Mouse (Mus musculus): ENCODE data around the gene Glb1. TPM values are rescaled to one million over a fixed set of nuclear protein-coding genes. Genes with fewer than 3 reads are reported as not detected.
"Not testable (repeated sequence)": the region's sequence is repeated elsewhere in the genome, so short reads cannot be mapped to it uniquely, and the experiment has no call there.

Glb1 gene
- polyA plus RNA-seq, 1 experiment, result 119 TPM

DNA sequence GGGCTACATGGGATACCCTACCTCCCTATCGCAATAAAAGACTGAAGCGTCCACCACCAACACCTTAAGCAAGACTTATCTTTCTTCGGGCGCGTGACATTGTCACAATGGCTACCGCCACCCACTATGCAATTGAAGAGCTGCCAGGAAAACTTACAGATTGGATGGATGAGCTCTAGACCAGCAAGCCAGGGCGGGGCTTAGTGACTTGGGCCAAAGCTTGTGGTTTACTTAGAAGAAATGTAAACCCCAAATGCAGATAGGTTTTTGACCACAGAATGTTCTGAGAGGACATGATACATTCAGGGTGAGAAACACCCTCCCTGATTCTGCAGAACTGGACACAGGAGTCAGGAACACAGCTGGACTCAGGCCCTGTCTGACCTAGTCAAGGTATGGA is 100.2 kb downstream of the Glb1 start:
- DNase-seq (ENCODE audit: low read depth), result no peak

DNA sequence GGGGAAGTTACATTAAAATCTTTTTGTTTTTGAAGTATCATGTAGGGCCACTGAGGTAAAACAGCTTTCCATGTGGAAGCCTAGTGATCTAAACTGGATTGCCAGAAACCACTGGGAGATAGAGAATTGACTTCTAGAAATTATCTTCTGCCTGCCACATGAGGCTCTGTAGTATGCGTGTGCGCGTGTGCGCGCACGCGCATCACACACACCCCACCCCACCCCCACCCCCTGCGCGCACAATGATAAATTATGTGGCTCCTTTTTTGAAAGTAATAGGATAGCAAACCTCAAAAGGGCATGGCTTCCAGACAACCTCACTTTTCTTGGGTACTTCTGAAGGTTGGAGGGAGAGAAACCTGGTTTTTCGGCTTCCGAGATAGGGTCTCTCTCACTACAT is 101.0 kb downstream of the Glb1 start:
- no peak for DNase-seq (ENCODE audit: low read depth)

DNA sequence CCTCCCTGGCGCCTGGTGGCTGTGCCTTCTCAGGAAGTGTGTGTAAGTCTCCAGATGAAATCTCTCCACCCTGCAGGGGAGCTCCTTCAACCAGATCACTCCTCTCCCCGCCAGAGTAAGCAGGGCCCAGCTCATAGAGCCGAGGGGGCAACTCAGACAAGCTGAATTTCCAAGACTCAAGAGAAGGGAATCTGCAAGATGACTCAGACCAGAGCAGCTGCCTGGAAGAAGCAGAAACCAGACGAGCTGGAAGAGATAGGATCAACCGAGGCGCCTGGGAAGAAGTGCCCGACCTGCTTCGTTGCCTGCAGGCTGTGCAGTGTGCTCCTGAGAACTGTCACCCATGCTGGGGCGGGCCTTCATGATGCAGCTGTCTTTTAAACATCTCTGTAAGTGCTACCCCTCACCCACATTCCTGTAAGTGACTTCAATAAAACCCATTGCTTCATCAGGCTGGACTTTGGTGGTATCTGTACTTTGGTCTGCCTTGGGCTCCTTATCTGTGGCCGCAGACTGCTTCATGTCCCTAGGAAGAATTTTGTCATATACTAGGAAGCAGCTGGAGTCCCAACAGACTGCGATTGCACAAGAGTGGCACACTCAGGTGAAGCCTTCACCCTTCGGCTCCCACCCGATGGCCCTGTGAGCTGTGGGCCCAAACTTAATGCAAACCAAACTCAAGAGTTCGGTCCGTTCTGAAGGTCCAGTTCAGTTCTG is 102.0 kb downstream of the Glb1 start:
- no peak for DNase-seq (ENCODE audit: low read depth)

DNA sequence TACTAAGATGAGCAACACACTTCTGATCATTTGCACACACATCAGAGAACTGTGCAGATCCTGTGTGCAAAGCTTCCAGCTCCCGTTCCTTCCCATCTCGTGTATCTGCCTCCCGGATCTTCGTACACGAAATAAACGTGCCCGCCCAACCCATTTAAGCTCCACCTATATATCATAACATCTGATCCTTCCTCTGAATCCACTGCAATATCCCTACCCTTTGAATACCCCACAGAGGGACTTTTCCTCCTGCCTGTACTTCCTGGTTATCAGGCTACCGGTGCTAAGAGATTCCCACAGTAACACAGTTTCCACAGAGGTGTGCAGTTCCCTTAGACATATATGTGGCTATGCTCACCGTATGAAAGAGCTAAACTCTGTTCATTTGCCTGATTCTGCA is 103.9 kb downstream of the Glb1 start, which contains the start of gene Ccr4:
Gene Ccr4 (minus strand): TSS at position 101 of the 400 bp plus-strand sequence.
- DNase-seq (ENCODE audit: low read depth), result no peak

DNA sequence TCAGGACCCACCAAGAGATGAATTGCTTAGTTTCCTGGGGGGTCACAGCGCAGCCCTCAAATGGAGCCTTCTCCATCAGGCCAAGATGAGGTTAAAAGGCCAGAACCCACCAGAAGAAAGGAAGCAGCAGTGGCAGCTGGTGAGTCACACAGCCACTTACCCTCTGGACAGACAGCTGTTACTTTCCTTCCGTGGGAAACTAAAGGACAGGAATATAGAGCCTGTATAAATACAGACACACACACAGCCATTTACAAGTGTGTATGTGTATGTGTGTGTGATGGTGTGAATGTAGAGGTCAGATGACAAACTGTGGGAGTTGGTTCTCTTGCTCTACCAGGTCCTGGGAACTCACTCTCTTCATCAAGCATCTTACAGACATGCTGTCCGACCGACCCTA is 105.7 kb downstream of the Glb1 start:
- DNase-seq (ENCODE audit: low read depth), result no peak

DNA sequence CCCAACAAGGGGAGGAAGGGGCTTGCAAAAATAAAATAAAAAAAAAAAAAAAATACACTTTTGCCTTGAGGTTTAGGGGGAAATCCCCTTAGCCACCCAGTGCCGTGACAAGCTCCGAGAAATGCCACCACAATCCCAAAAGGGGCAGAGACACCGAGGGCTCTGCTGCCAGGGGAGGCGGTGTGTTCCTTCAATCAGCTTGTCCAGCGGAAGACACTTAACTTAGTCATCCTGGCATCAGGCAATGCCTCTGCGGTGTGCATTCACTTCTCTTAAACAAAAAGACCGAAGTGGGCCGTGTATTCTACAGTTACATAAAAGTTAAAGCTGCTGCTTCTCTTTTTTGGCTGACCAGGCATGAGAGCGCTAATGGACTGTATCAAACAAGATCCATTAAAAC is 106.5 kb downstream of the Glb1 start:
- DNase-seq (ENCODE audit: low read depth), result no peak

DNA sequence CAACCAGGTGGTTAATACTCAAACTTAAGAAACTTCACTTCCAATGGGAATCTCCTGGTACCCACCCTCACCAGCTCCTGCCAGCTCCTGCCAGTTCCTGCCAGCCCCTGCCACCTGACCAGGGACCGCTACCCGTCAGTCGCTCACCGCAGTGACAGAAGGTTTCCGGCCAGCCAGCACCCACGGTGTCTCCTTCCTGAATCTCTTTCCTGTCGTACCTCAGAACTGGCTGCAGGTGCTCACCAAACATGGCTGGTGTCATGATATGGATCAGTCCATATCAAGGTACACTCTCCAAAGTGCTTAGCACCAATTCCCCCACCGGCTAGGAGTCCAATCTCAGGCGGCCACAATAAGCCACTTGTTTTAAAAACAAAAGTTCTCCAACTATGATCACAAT is 108.9 kb downstream of the Glb1 start:
- no peak for DNase-seq (ENCODE audit: low read depth)

DNA sequence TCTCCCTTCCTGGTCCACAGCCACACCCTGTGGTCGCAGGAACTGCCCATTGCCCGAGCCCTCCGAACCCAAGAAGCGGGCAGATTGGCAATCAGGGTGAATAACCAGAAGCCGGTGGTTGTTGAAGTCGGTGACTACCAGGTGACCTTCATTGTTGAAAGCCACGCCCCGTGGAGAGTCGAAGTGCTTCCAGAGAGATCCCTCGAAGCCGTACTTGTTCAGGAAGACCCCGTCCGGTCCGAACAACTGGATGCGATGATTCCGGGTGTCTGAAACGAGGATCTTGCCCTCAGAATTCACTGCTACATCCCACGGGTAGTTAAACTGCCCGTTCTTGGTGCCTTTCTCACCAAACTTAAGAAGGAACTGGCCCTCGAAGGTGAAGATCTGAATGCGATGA is 112.0 kb downstream of the Glb1 start:
- no peak for DNase-seq (ENCODE audit: low read depth)

DNA sequence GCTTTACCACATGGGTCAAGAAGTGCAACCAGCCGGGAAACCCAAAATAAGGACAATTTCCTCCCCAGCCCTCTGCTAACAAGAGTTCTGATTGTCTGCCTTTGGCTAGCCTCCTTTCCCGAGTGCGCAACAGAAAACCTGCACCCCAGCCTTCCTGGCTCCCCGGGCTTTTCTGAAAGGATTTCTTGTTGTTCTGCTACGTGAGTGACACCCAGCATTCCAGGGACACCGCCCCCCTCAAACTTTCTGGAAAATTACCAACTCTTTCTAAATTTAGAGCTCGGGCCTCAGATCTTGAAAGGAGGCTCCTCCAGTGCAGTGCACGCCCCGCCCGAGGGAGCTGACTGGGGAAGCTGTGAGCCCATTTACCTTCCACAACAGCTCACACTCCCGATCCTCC is 114.5 kb downstream of the Glb1 start, which contains the start of gene C130032M10Rik:
Gene C130032M10Rik (plus strand): TSS at position 334 of the 400 bp plus-strand sequence.
- DNase-seq (ENCODE audit: low read depth), result no peak

DNA sequence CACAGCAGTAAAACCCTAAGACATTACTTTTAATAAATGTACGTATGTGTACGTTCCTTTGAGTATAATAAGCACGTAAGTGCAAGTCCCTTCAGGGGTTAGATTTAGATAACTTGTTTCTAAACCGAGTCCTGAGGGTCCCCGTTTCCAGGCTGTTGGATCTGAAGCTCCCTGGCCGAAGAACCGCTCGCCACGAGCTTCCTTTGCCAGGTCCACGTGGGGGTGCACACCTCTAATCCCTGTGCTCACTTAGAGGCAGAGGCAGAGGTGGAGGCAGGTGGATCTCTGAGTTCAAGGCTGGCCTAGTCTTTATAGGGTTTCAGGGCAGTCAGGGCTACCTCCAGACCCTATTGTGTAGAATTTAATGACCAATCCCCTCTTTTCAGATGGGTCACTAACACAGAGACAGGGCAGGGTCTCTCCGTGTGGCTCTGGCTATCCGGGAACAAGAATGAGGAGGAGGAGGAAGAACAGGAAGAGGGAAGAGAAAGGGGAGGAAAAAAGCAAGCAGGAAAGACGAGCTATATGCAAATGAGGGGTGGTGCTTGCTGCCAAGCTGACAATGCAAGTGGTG is 117.1 kb downstream of the Glb1 start:
- DNase-seq (ENCODE audit: low read depth), result no peak

DNA sequence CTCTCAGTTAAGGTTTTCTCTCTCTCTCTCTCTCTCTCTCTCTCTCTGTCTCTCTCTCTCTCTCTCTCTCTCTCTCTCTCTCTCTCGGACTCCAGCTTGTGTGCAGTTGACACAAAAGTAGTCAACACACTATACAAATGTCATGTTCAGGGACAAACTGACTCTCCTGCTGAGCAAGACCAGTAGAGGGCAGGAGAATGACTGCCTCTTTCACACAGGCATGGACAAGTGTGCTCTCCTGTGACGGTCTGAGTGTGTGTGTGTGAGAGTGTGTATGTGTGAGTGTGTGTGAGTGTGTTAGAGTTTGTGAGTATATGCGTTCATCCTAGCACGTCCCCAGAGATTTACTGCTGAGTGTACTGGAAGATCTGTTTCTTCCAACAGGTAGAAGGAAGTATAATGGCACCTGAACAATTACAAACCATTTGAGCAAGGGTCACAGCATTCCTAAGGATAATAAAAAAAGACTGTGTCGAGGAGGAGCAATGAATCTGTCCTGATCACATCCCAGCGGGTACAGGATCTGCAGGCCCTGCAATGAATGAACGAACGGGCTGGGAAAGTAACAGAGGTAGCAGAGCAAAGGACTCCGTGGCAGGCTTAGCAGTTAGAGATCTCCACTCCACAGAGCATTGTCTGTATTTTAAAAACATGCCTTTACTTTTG is 118.1 kb downstream of the Glb1 start:
- no peak for DNase-seq (ENCODE audit: low read depth)

DNA sequence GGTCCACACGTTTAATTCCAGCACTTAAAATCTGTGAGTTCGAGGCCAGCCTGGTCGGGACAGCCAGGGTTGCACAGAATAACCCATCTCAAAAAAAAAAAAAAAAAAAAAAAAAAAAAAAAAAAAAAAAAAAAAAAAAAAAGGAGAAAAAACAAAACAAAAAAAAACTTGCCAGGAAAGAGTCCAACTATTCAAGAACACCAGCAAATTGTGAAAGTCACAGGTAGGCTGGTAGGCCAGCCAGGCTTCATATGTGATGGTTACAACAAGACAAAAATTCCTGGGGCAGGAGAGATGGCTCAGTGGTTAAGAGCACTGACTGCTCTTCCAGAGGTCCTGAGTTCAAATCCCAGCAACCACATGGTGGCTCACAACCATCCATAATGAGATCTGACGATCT is 119.7 kb downstream of the Glb1 start:
- not testable (repeated sequence) for DNase-seq (ENCODE audit: low read depth)

DNA sequence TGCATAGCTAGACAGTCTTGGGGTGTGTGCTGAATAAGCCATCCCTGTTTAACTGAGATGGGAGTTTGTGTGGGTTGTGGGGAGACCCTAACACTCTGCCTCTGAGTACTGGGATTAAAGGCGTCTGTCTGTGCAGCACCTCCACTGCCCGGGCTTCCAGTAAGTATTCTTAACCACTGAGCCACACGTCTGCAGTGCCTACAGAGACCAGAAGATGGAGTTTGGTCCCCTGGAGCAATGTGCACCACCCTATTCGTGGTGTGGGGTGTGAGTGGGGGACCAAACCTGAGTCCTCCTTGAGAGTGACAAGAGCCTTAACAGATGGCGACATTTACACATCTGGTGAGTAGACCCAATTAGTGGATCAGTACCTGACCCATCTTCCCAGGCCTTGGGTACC is 121.2 kb downstream of the Glb1 start:
- no peak for DNase-seq (ENCODE audit: low read depth)

DNA sequence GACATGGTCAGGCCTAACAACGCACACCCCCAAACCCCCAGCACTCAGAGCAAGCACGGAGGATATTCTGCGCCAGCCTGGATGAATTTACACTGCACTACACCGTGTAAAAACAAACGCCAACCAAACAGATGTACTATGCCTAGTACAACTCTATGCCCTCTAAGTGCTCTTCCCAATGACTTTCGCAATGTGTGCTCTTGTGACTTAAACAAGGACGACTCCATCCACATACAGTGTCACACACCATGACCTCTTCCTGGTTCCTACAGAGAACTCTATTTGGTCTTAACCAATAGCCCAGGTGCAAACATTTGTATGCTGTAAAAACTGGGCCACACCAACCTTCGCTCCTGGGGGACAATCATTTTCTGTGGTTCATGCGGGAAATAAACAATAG is 121.6 kb downstream of the Glb1 start:
- no peak for DNase-seq (ENCODE audit: low read depth)

Other genes starting within 250 kb of the Glb1 start
- gene Bcl2a1c, start 70.9 kb upstream of the Glb1 start, polyA plus RNA-seq (2012; rRNA removed), result not detected in 2 replicates
- 80.3 and 106 TPM in 2 replicates for gene Crtap, start 10.4 kb upstream of the Glb1 start, polyA plus RNA-seq (2012; rRNA removed)
- gene Tmppe, start within 50 bp of the Glb1 start, polyA plus RNA-seq (2012; rRNA removed), result 8.1 and 8.9 TPM in 2 replicates
- gene Ccr4, start 103.8 kb downstream of the Glb1 start, polyA plus RNA-seq (2012; rRNA removed), result 0.09 and 0.14 TPM in 2 replicates
- gene C130032M10Rik, start 114.6 kb downstream of the Glb1 start, polyA plus RNA-seq (2012; rRNA removed), result not detected in 2 replicates
- not detected in 2 replicates for gene Trim71, start 163.3 kb downstream of the Glb1 start, polyA plus RNA-seq (2012; rRNA removed)
- 31.2 and 32.7 TPM in 2 replicates for gene Cnot10, start 239.1 kb downstream of the Glb1 start, polyA plus RNA-seq (2012; rRNA removed)